Mouse (Mus musculus): ENCODE results near the gene Metrn.

The Metrn gene

GRCm38 (mm10) chr17:25775318-25776062 lies 21.4 kb downstream of the Metrn start:
- no peak for DNase-seq (ENCODE audit: low spot score in 2 of 2)

GRCm38 (mm10) chr17:25773549-25774120 lies 23.3 kb downstream of the Metrn start, which contains the start of gene Narfl:
Gene Narfl (plus strand): TSS chr17:25773776.
- peak; percentile 98 to 99 for DNase-seq (ENCODE audit: low spot score in 2 of 2)

- DNase-seq (ENCODE audit: low spot score in 2 of 2) = no peak
These were observed 27.6 kb downstream of the Metrn start for GRCm38 (mm10) chr17:25769331-25769730.

GRCm38 (mm10) chr17:25765886-25766285 lies 31.1 kb downstream of the Metrn start:
- no peak for DNase-seq (ENCODE audit: low spot score in 2 of 2)

- DNase-seq (ENCODE audit: low spot score in 2 of 2) = no peak
These were observed 34.3 kb downstream of the Metrn start for GRCm38 (mm10) chr17:25762591-25762990.

- no peak for DNase-seq (ENCODE audit: low spot score in 2 of 2)
These were observed 35.4 kb downstream of the Metrn start for GRCm38 (mm10) chr17:25761561-25761970.

GRCm38 (mm10) chr17:25760148-25760547 lies 36.8 kb downstream of the Metrn start:
- no peak for DNase-seq (ENCODE audit: low spot score in 2 of 2)

- DNase-seq (ENCODE audit: low spot score in 2 of 2) = no peak
These were observed 39.2 kb downstream of the Metrn start for GRCm38 (mm10) chr17:25757691-25758090.

GRCm38 (mm10) chr17:25756378-25757242 lies 40.3 kb downstream of the Metrn start:
- no peak for DNase-seq (ENCODE audit: low spot score in 2 of 2)

GRCm38 (mm10) chr17:25755627-25756377 lies 41.1 kb downstream of the Metrn start:
- no peak for DNase-seq (ENCODE audit: low spot score in 2 of 2)

GRCm38 (mm10) chr17:25755086-25755485 lies 41.9 kb downstream of the Metrn start:
- DNase-seq (ENCODE audit: low spot score in 2 of 2) = no peak

GRCm38 (mm10) chr17:25754241-25754640 lies 42.7 kb downstream of the Metrn start, which contains the start of gene Msln:
Gene Msln (minus strand): TSS chr17:25754378.
- DNase-seq (ENCODE audit: low spot score in 2 of 2) = no peak

- DNase-seq (ENCODE audit: low spot score in 2 of 2) = peak in 1 of 2 experiments; percentile 41
These were observed 45.5 kb downstream of the Metrn start for GRCm38 (mm10) chr17:25751446-25751845.

GRCm38 (mm10) chr17:25749314-25749713 lies 47.6 kb downstream of the Metrn start:
- no peak for DNase-seq (ENCODE audit: low spot score in 2 of 2)

GRCm38 (mm10) chr17:25748238-25748637 lies 48.7 kb downstream of the Metrn start:
- no peak for DNase-seq (ENCODE audit: low spot score in 2 of 2)

- no peak for DNase-seq (ENCODE audit: low spot score in 2 of 2)
These were observed 52.6 kb downstream of the Metrn start for GRCm38 (mm10) chr17:25744311-25744710.

GRCm38 (mm10) chr17:25743831-25744230 lies 53.1 kb downstream of the Metrn start:
- DNase-seq (ENCODE audit: low spot score in 2 of 2) = no peak

All from frontal cortex, postnatal 25 days (tissue).